Mouse (Mus musculus) skeletal muscle tissue, adult 2 months (tissue): ENCODE measurements at regions not wholly inside any gene's neighbourhood (a gene's known extent, or its start where the extent isn't known, plus 50 kb on each side); places are given as distances from the start of the nearest gene placed in this dataset.

ENCODE experiments used
- DNase-seq: peaks from one replicate; pipeline ENCODE4 v3.0.0-alpha.2; 2012; ENCODE audit warnings: low read depth, low spot score

- DNase-seq: no peak
Measured at GRCm38 (mm10) chr9:60931290-60931689, 136.9 kb downstream of the Uaca start.

- no peak for DNase-seq
Measured at GRCm38 (mm10) chr9:60936937-60937336, 142.6 kb downstream of the Uaca start.

- DNase-seq: peak; percentile 25
Measured at GRCm38 (mm10) chr9:60939858-60940804, 145.8 kb downstream of the Uaca start.

- DNase-seq: peak; percentile 58
Measured at GRCm38 (mm10) chr9:60947363-60947762, 153.0 kb downstream of the Uaca start.

GRCm38 (mm10) chr9:60948531-60949070, 154.3 kb downstream of the Uaca start:
- peak; percentile 18 for DNase-seq

- DNase-seq: no peak
Measured at GRCm38 (mm10) chr9:60950161-60950560, 155.8 kb downstream of the Uaca start.

- no peak for DNase-seq
Measured at GRCm38 (mm10) chr9:60951071-60951561, 156.8 kb downstream of the Uaca start.

- DNase-seq: no peak
Measured at GRCm38 (mm10) chr9:60957438-60957837, 163.1 kb downstream of the Uaca start.

GRCm38 (mm10) chr9:60959537-60959936, 165.2 kb downstream of the Uaca start:
- DNase-seq: no peak

- DNase-seq: no peak
Measured at GRCm38 (mm10) chr9:60962086-60962485, 167.7 kb downstream of the Uaca start.

- no peak for DNase-seq
Measured at GRCm38 (mm10) chr9:60965641-60966040, 171.3 kb downstream of the Uaca start.

GRCm38 (mm10) chr9:60968281-60969031, 174.1 kb downstream of the Uaca start:
- no peak for DNase-seq

- DNase-seq: no peak
Measured at GRCm38 (mm10) chr9:60972201-60972910, 178.0 kb downstream of the Uaca start.

- DNase-seq: no peak
Measured at GRCm38 (mm10) chr9:60974546-60974945, 180.2 kb downstream of the Uaca start.

GRCm38 (mm10) chr9:60982383-60983085, 188.2 kb downstream of the Uaca start:
- no peak for DNase-seq

GRCm38 (mm10) chr9:60983246-60983645, 188.9 kb downstream of the Uaca start:
- no peak for DNase-seq

- DNase-seq: no peak
Measured at GRCm38 (mm10) chr9:60988113-60988512, 193.8 kb downstream of the Uaca start.

GRCm38 (mm10) chr9:60989670-60990391, 195.5 kb downstream of the Uaca start:
- peak; percentile 16 for DNase-seq

- peak; percentile 59 for DNase-seq
Measured at GRCm38 (mm10) chr9:60991509-60991908, 197.2 kb downstream of the Uaca start.

GRCm38 (mm10) chr9:60993661-60994060, 199.3 kb downstream of the Uaca start:
- no peak for DNase-seq
